Mouse (Mus musculus): ENCODE data around the gene Otud6a.

- TF ChIP-seq CTCF (conservative IDR thresholded peaks at IDR 0.05; ENCODE audit: low read length) (no peak), POU5F1 (IDR thresholded peaks at IDR 0.05; ENCODE audit: borderline replicate concordance, low read length) (no peak)
These were observed 27.2 kb upstream of the Otud6a start for GRCm38 (mm10) chrX:100401657-100402056.

Data from E14TG2a.4 (cell line).